Mouse (Mus musculus) forebrain, embryonic 11.5 days (tissue): ENCODE measurements at regions not wholly inside any gene's neighbourhood (a gene's known extent, or its start where the extent isn't known, plus 50 kb on each side); places are given as distances from the start of the nearest gene placed in this dataset.

ENCODE experiments used
- ATAC-seq: fragments of 200-750 bp; cut with Nextera tagmentation; replicated peaks from 2 replicates; pipeline ENCODE4 v1.8.0; 2017; ENCODE audit warnings: moderate TSS enrichment; ENCODE audit not compliant: low FRiP score
- DNase-seq: peaks from one replicate; pipeline ENCODE4 v3.0.0-alpha.2; 2017; ENCODE audit warnings: low spot score
- H3K27ac ChIP-seq: fragments of 300-500 bp; sonication (generic); 2 replicates; pipeline ENCODE4 v1.5.1; 2014; ENCODE audit warnings: low read depth, low read length
- H3K27me3 ChIP-seq: fragments of 300-500 bp; sonication (generic); 2 replicates; pipeline ENCODE4 v1.6.1; 2014; ENCODE audit warnings: mild to moderate bottlenecking, low read length, mixed read lengths; ENCODE audit not compliant: control insufficient read depth, insufficient read depth
- H3K36me3 ChIP-seq: fragments of 300-500 bp; sonication (generic); 2 replicates; pipeline ENCODE4 v1.6.1; 2014; ENCODE audit warnings: mild to moderate bottlenecking, low read length, moderate library complexity, mixed read lengths; ENCODE audit not compliant: control insufficient read depth, insufficient read depth
- H3K4me1 ChIP-seq: fragments of 300-500 bp; sonication (generic); replicated peaks from 2 replicates; pipeline ENCODE4 v1.6.1; 2014; ENCODE audit warnings: low read length, mixed read lengths; ENCODE audit not compliant: control insufficient read depth, insufficient read depth
- H3K4me2 ChIP-seq: fragments of 300-500 bp; sonication (generic); 2 replicates; pipeline ENCODE4 v1.6.1; 2014; ENCODE audit warnings: low read depth, mild to moderate bottlenecking, low read length, moderate library complexity, mixed read lengths; ENCODE audit not compliant: severe bottlenecking
- H3K4me3 ChIP-seq: fragments of 300-500 bp; sonication (generic); 2 replicates; pipeline ENCODE4 v1.5.1; 2014; ENCODE audit warnings: low read depth, low read length
- H3K9ac ChIP-seq: fragments of 300-500 bp; sonication (generic); 2 replicates; pipeline ENCODE4 v1.6.1; 2014; ENCODE audit warnings: low read length
- H3K9me3 ChIP-seq: fragments of 300-500 bp; sonication (generic); 2 replicates; pipeline ENCODE4 v1.6.1; 2016; ENCODE audit warnings: low read length, mixed read lengths; ENCODE audit not compliant: control insufficient read depth
- WGBS: fragments of 180-500 bp; shearing (Covaris S2); extraction: QIAGEN DNeasy Blood & Tissue Kit; methylation state at CpG from one replicate; pipeline ENCODE4 v1.1.7; 2014; 5-methylcytosine and 5-hydroxymethylcytosine counted together

DNA sequence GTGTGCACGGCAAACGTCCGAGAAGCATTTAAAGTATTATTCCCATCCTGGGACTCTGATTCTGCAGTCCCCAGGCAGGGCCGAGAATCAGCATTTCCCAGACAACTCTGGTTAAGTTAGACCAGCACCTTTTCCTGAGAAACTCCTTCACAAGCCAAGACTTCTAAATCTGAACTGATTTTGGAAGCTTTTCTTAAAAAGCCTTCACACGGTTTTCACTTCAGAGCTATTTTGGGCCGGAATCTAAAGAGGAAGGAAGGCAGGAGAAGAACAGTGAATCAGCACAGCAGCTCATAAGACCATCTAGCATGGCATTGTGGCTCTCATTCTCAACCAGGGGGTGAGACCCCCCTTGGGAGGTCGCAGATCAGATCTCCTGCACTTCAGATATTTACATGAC lies 57.5 kb upstream of the Phyhipl start:
- no peak for ATAC-seq

DNA sequence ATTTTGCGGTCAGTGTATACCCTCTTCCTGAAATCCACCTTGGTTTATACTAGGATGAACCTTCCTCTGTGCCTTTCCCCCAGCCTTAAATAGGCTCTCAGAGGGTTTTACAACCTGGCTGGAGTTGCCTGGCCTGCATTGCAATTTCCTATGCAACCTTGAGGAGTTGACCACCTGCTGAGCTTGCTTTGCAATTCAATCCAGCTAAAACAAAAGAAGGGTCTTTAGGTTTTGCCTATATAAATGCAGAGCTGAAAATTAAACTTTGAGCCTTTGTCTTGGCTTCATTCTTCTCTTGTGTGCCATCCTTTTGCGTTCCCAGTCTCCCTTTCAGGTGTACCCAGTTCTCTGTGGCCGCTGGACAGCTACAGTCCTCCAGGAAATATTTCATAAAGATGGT lies 53.0 kb upstream of the Phyhipl start:
- no peak overlapping the region for H3K4me2 ChIP-seq
- H3K27ac ChIP-seq, result no peak overlapping the region
- H3K9ac ChIP-seq, result no peak overlapping the region
- 46% methylated on average over 3 of the region's 3 CpGs for WGBS
- no peak for DNase-seq
- no peaks in the 10 kb centered on the region for H3K4me1 ChIP-seq
- H3K9me3 ChIP-seq, result no peaks in the 10 kb centered on the region
- ATAC-seq, result no peak
- no peaks in the 10 kb centered on the region for H3K36me3 ChIP-seq
- H3K4me3 ChIP-seq, result no peak overlapping the region
- no peaks in the 10 kb centered on the region for H3K27me3 ChIP-seq

More for the DNA sequence above, 57.5 kb upstream of the Phyhipl start:
- H3K36me3 ChIP-seq, result no peaks in the 10 kb centered on the region
- no peak overlapping the region for H3K9ac ChIP-seq
- no peak overlapping the region for H3K27ac ChIP-seq
- no peak overlapping the region for H3K4me2 ChIP-seq
- no peak overlapping the region for H3K4me3 ChIP-seq
- no peaks in the 10 kb centered on the region for H3K9me3 ChIP-seq
- H3K4me1 ChIP-seq, result no peaks in the 10 kb centered on the region
- WGBS, result 86% methylated on average over 7 of the region's 7 CpGs
- DNase-seq, result no peak
- H3K27me3 ChIP-seq, result no peaks in the 10 kb centered on the region
